ENCODE assay signal across 14 mouse cellular contexts in genomic region chr6:147243655-147244054, GRCm38 (mm10). TPM values are rescaled to one million over a fixed set of nuclear protein-coding genes. Genes with fewer than 3 reads are reported as not detected.
DNase-seq lines count a peak whose midpoint lies in the region; ATAC-seq lines count a peak whose summit lies in the region.
"Had no signal": no experiment of that assay in that cellular context is flagged by ENCODE, and none has a peak within 500 bp of the region (broad histone marks: within the 10 kb centered on the region; RNA-seq: fewer than 3 reads in every experiment).

No protein-coding gene starts in this region.

- peak; percentile 25 for DNase-seq in embryo, embryonic 10.5 days (ENCODE audit: low spot score)
- no peak for DNase-seq in embryo, embryonic 9.5 days (ENCODE audit: extremely low spot score)
- peak; percentile 25 for DNase-seq in retina, postnatal 1 day
- DNase-seq in retina, embryonic 14.5 days (ENCODE audit: low spot score): no peak
- DNase-seq in layer of hippocampus, adult 11-12 months (ENCODE audit: low spot score): no peak
- DNase-seq: heart, postnatal 4 days; kidney, adult 8-10 months; thymus, postnatal 14 days had no signal

- no peak overlapping the region for H3K9ac ChIP-seq in hindbrain, embryonic 16.5 days (ENCODE audit: low read depth, low read length)
- H3K9ac ChIP-seq in neural tube, embryonic 15.5 days (replicated peaks): no peak overlapping the region
- H3K9ac ChIP-seq: embryonic facial prominence, embryonic 12.5 days; liver, embryonic 15.5 days had no signal

- no peak overlapping the region for H3K4me3 ChIP-seq in hindbrain, embryonic 16.5 days (ENCODE audit: low read length)
- 0 out of 2 replicates have a peak overlapping the region, but pooled peaks have one; percentile 8 for H3K4me3 ChIP-seq in neural tube, embryonic 15.5 days (replicated peaks)
- H3K4me3 ChIP-seq: embryonic facial prominence, embryonic 12.5 days; liver, embryonic 15.5 days had no signal

- H3K27ac ChIP-seq in hindbrain, embryonic 16.5 days (ENCODE audit: low read depth, low read length): no peak overlapping the region
- H3K27ac ChIP-seq in neural tube, embryonic 15.5 days (replicated peaks): no peak overlapping the region
- H3K27ac ChIP-seq: embryonic facial prominence, embryonic 12.5 days; liver, embryonic 15.5 days; macrophage had no signal

- no peaks in the 10 kb centered on the region for H3K4me1 ChIP-seq in hindbrain, embryonic 16.5 days (ENCODE audit: control insufficient read depth, insufficient read depth, low read depth, low read length)
- no peaks in the 10 kb centered on the region for H3K4me1 ChIP-seq in neural tube, embryonic 15.5 days
- H3K4me1 ChIP-seq: embryonic facial prominence, embryonic 12.5 days; liver, embryonic 15.5 days had no signal

- H3K9me3 ChIP-seq in hindbrain, embryonic 16.5 days (ENCODE audit: control insufficient read depth, low read length): no peaks in the 10 kb centered on the region
- H3K9me3 ChIP-seq in neural tube, embryonic 15.5 days (replicated peaks): no peaks in the 10 kb centered on the region
- H3K9me3 ChIP-seq: embryonic facial prominence, embryonic 12.5 days; liver, embryonic 15.5 days had no signal

- 0 out of 2 replicates have a peak overlapping the region, but pooled peaks have one; percentile 2 for H3K4me2 ChIP-seq in hindbrain, embryonic 16.5 days (ENCODE audit: low read length)
- no peak overlapping the region for H3K4me2 ChIP-seq in neural tube, embryonic 15.5 days
- H3K4me2 ChIP-seq: embryonic facial prominence, embryonic 12.5 days; liver, embryonic 15.5 days had no signal

- H3K27me3 ChIP-seq in hindbrain, embryonic 16.5 days (replicated peaks; ENCODE audit: control insufficient read depth, insufficient read depth, low read length): no peaks in the 10 kb centered on the region
- no peaks in the 10 kb centered on the region for H3K27me3 ChIP-seq in neural tube, embryonic 15.5 days (replicated peaks)
- H3K27me3 ChIP-seq: embryonic facial prominence, embryonic 12.5 days; liver, embryonic 15.5 days had no signal

- WGBS in hindbrain, embryonic 16.5 days: 62% methylated on average over 5 of the region's 5 CpGs
- WGBS in neural tube, embryonic 15.5 days: 64% methylated on average over 5 of the region's 5 CpGs

- no peaks in the 10 kb centered on the region for H3K36me3 ChIP-seq in hindbrain, embryonic 16.5 days (ENCODE audit: control insufficient read depth, insufficient read depth, low read length)
- no peaks in the 10 kb centered on the region for H3K36me3 ChIP-seq in neural tube, embryonic 15.5 days
- H3K36me3 ChIP-seq: embryonic facial prominence, embryonic 12.5 days; liver, embryonic 15.5 days had no signal

- ATAC-seq in hindbrain, embryonic 16.5 days: peak; percentile 65; the same call in 1 of the 2 replicates
- no peak for ATAC-seq in neural tube, embryonic 15.5 days (ENCODE audit: low FRiP score)
- ATAC-seq in granulocyte monocyte progenitor cell, adult 5-6 weeks (replicated peaks; ENCODE audit: poor library complexity, severe bottlenecking): no peak

RNA-seq across cellular contexts. Expression of gene Pthlh, which starts 20.3 kb away (rescaled TPM):
- polyA plus RNA-seq in hindbrain, embryonic 16.5 days (2015; fragmentation: Nextera tagmentation; extraction: Ambion mirVana): 3.9 and 4.4 TPM in 2 replicates
- polyA plus RNA-seq in neural tube, embryonic 15.5 days (2015; fragmentation: Nextera tagmentation; extraction: Ambion mirVana): 4.0 and 4.7 TPM in 2 replicates
- total RNA-seq in granulocyte monocyte progenitor cell, adult 5-6 weeks (2014; fragmentation: Nextera tagmentation): not detected in 2 replicates
- not detected in 2 replicates for total RNA-seq in granulocyte monocyte progenitor cell, adult 5-6 weeks (2017)
- polyA plus RNA-seq: liver, embryonic 15.5 days; macrophage had no signal

Comparison
In these comparisons a context has a peak if more than half of its experiments do, and no peak if none do; other contexts are left out.
1. DNase-seq: peak in embryo, embryonic 10.5 days (single experiment) and retina, postnatal 1 day (single experiment); none in embryo, embryonic 9.5 days (single experiment), retina, embryonic 14.5 days (single experiment) and layer of hippocampus, adult 11-12 months (single experiment).